Mouse (Mus musculus) brown adipose tissue, adult 24 weeks (tissue): Measurements from ENCODE around the gene Prkrip1. TPM values are rescaled to one million over a fixed set of nuclear protein-coding genes. Genes with fewer than 3 reads are reported as not detected.

Experiments used
- polyA plus RNA-seq: library from polyadenylated mRNA; stranded (reverse); fragments of >200 nt; gene quantifications from 2 replicates; pipeline ENCODE4 v1.2.4, GENCODE M21; 2012; ENCODE audit not compliant: missing spikeins, insufficient read depth, insufficient read length

Gene Prkrip1
- polyA plus RNA-seq, 1 experiment: 38.5 TPM

Other genes starting within 250 kb of the Prkrip1 start
- 2.9 and 6.7 TPM in 2 replicates for gene Ssc4d, start 224.4 kb downstream of the Prkrip1 start, polyA plus RNA-seq
- not detected in 2 replicates for gene Zp3, start 218.9 kb downstream of the Prkrip1 start, polyA plus RNA-seq
- 16.2 and 18.3 TPM in 2 replicates for gene Dtx2, start 204.2 kb downstream of the Prkrip1 start, polyA plus RNA-seq
- gene Upk3b, start 160.5 kb downstream of the Prkrip1 start, polyA plus RNA-seq: not detected in 2 replicates
- not detected in 2 replicates for gene Upk3bl, start 144.5 kb downstream of the Prkrip1 start, polyA plus RNA-seq
- gene Rasa4, start 115.0 kb downstream of the Prkrip1 start, polyA plus RNA-seq: 4.6 and 5.0 TPM in 2 replicates
- 85.8 and 91.5 TPM in 2 replicates for gene Polr2j, start 82.3 kb downstream of the Prkrip1 start, polyA plus RNA-seq
- 1.9 and 4.2 TPM in 2 replicates for gene Lrwd1, start 62.9 kb downstream of the Prkrip1 start, polyA plus RNA-seq
- 3.8 and 4.3 TPM in 2 replicates for gene Alkbh4, start 62.8 kb downstream of the Prkrip1 start, polyA plus RNA-seq
- 0.52 and 1.7 TPM in 2 replicates for gene Orai2, start 28.2 kb downstream of the Prkrip1 start, polyA plus RNA-seq
- 67.4 and 106 TPM in 2 replicates for gene Sh2b2, start 47.6 kb upstream of the Prkrip1 start, polyA plus RNA-seq